Mouse (Mus musculus): ENCODE measurements around the gene Atn1. TPM values are rescaled to one million over a fixed set of nuclear protein-coding genes. Genes with fewer than 3 reads are reported as not detected.
A peak's percentile ranks its signal among the peaks of the same experiment; 100 is the strongest.

The Atn1 gene
- polyA plus RNA-seq, 1 experiment from 2014 or later = 9.3 TPM

DNA sequence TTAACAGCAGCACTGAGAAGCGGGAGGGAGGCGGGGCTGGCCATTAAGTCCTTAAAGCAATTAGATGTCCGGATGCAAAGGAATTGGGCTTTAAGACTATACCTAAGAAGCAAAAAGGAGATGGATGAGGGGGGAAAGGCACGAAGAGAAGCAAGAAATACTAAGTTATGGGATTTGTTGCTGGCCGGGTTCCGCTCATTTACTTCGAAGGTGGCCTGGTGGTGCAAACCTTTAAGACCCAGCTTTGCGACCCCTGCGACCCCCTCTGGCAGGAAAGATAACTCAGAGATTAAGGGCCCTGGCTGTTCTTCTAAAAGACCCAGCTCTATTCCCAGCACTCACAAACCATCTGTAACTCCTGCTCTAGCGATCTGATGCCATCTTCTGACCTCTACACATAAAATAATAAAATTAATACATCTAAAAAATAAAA lies 23.7 kb upstream of the Atn1 start:
- Histone ChIP-seq H3K9ac (ENCODE audit: low read length) (peak overlapping the region; percentile 68), H3K4me3 (ENCODE audit: control insufficient read depth in 1 of 2, insufficient read depth in 1 of 2, low read depth in 1 of 2, low read length in 2 of 2) (peak overlapping the region; percentile 43 to 44), H3K9me3 (ENCODE audit: control insufficient read depth, low read length) (no peaks in the 10 kb centered on the region), H3K27ac (replicated peaks in 1 of 2; ENCODE audit: control insufficient read depth in 1 of 2, insufficient read depth in 1 of 2, low read depth in 2 of 2, low read length in 2 of 2) (no peak overlapping the region), H3K4me2 (ENCODE audit: low read length) (peak overlapping the region; percentile 77), H3K27me3 (ENCODE audit: control insufficient read depth, insufficient read depth, low read length) (peaks cover 21% of the 10 kb centered on the region), H3K36me3 (ENCODE audit: control insufficient read depth, insufficient read depth, low read length) (no peaks in the 10 kb centered on the region), H3K4me1 (ENCODE audit: control insufficient read depth in 2 of 2, insufficient read depth in 2 of 2, low read length in 2 of 2) (peaks cover 7 to 13% of the 10 kb centered on the region in 2 experiments; a peak in 3 of 4 replicates)
- 7% methylated on average over 10 of the region's 10 CpGs for WGBS
- ATAC-seq (ENCODE audit: insufficient number of reproducible peaks, insufficient read depth, low FRiP score, low read depth) = no peak

- H3K4me2 ChIP-seq (ENCODE audit: low read length) = peak within 1 kb of the TSS; percentile 77
- no peak for ATAC-seq (ENCODE audit: insufficient number of reproducible peaks, insufficient read depth, low FRiP score, low read depth)
- peaks cover 7 to 13% of the 10 kb centered on the region in 2 experiments; a peak in 3 of 4 replicates for H3K4me1 ChIP-seq (ENCODE audit: control insufficient read depth in 2 of 2, insufficient read depth in 2 of 2, low read length in 2 of 2)
- peaks cover 21% of the 10 kb centered on the region for H3K27me3 ChIP-seq (ENCODE audit: control insufficient read depth, insufficient read depth, low read length)
- WGBS = 3% methylated on average over 23 of the region's 23 CpGs
- no peaks in the 10 kb centered on the region for H3K36me3 ChIP-seq (ENCODE audit: control insufficient read depth, insufficient read depth, low read length)
- H3K9me3 ChIP-seq (ENCODE audit: control insufficient read depth, low read length) = no peaks in the 10 kb centered on the region
- H3K9ac ChIP-seq (ENCODE audit: low read length) = peak within 1 kb of the TSS; percentile 68
- no peak within 1 kb of the TSS for H3K27ac ChIP-seq (replicated peaks in 1 of 2; ENCODE audit: control insufficient read depth in 1 of 2, insufficient read depth in 1 of 2, low read depth in 2 of 2, low read length in 2 of 2)
- peak within 1 kb of the TSS; percentile 43 to 44 for H3K4me3 ChIP-seq (ENCODE audit: control insufficient read depth in 1 of 2, insufficient read depth in 1 of 2, low read depth in 1 of 2, low read length in 2 of 2)
Measured at GRCm38 (mm10) chr6:124779222-124779983, 23.1 kb upstream of the Atn1 start, which contains the start of gene Lrrc23. Gene Lrrc23, minus strand, starts transcription at chr6:124779727.

- Histone ChIP-seq H3K27ac (replicated peaks in 1 of 2; ENCODE audit: control insufficient read depth in 1 of 2, insufficient read depth in 1 of 2, low read depth in 2 of 2, low read length in 2 of 2) (no peak overlapping the region), H3K9ac (ENCODE audit: low read length) (no peak overlapping the region), H3K27me3 (ENCODE audit: control insufficient read depth, insufficient read depth, low read length) (peaks cover 4% of the 10 kb centered on the region; the same call in 1 of the 2 replicates), H3K4me2 (ENCODE audit: low read length) (no peak overlapping the region), H3K4me1 (ENCODE audit: control insufficient read depth in 2 of 2, insufficient read depth in 2 of 2, low read length in 2 of 2) (peaks cover 21 to 24% of the 10 kb centered on the region in 2 experiments), H3K9me3 (ENCODE audit: control insufficient read depth, low read length) (no peaks in the 10 kb centered on the region), H3K36me3 (ENCODE audit: control insufficient read depth, insufficient read depth, low read length) (no peaks in the 10 kb centered on the region), H3K4me3 (ENCODE audit: control insufficient read depth in 1 of 2, insufficient read depth in 1 of 2, low read depth in 1 of 2, low read length in 2 of 2) (no peak overlapping the region)
- no peak for ATAC-seq (ENCODE audit: insufficient number of reproducible peaks, insufficient read depth, low FRiP score, low read depth)
- WGBS = 75% methylated on average over 15 of the region's 15 CpGs
Measured at GRCm38 (mm10) chr6:124770511-124770910, 14.2 kb upstream of the Atn1 start.

GRCm38 (mm10) chr6:124770013-124770412 lies 13.7 kb upstream of the Atn1 start:
- no peak for ATAC-seq (ENCODE audit: insufficient number of reproducible peaks, insufficient read depth, low FRiP score, low read depth)
- peak overlapping the region in 1 of 2 experiments; percentile 9; a peak in 1 of 4 replicates for H3K27ac ChIP-seq (replicated peaks in 1 of 2; ENCODE audit: control insufficient read depth in 1 of 2, insufficient read depth in 1 of 2, low read depth in 2 of 2, low read length in 2 of 2)
- peak overlapping the region; percentile 91 for H3K4me2 ChIP-seq (ENCODE audit: low read length)
- H3K36me3 ChIP-seq (ENCODE audit: control insufficient read depth, insufficient read depth, low read length) = no peaks in the 10 kb centered on the region
- H3K9ac ChIP-seq (ENCODE audit: low read length) = peak overlapping the region; percentile 71
- H3K4me3 ChIP-seq (ENCODE audit: control insufficient read depth in 1 of 2, insufficient read depth in 1 of 2, low read depth in 1 of 2, low read length in 2 of 2) = peak overlapping the region; percentile 55 to 58; a peak in 3 of 4 replicates
- peaks cover 21 to 24% of the 10 kb centered on the region in 2 experiments for H3K4me1 ChIP-seq (ENCODE audit: control insufficient read depth in 2 of 2, insufficient read depth in 2 of 2, low read length in 2 of 2)
- H3K9me3 ChIP-seq (ENCODE audit: control insufficient read depth, low read length) = no peaks in the 10 kb centered on the region
- H3K27me3 ChIP-seq (ENCODE audit: control insufficient read depth, insufficient read depth, low read length) = peaks cover 4% of the 10 kb centered on the region; the same call in 1 of the 2 replicates
- 19% methylated on average over 7 of the region's 7 CpGs for WGBS

DNA sequence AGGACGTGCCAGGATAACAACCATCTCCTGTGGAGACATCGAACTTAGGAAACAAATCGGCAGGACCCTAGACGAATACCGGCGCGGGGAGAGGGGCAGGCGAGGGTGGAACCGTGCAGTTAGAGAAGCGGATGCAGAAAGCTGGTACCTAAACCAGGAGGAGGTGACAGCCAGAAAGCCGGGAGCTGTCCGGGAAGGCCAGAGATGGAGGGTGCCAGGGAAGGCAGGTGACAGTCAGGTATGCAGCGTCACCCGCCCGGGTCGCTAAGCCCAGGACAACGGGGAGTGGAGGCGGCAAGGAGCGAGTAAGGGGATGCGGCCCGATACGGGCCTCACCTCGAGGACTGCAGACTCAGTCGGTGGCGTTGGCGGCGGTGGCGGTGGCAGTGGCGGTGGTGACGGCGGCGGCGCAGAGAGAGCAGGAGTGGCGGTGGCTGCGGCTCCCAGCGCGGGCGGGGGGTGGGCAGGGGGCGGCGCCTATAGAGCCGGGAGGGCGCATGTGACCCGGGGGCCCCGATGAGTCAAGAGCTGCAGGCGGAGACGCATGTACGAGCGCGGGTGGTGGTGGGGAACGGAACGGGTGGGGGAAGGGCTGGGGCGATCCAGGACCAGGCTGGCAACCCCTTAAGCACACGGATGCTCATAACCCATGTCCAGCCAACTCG lies 12.9 kb upstream of the Atn1 start, which contains the start of gene Eno2:
Gene Eno2 (minus strand): TSS at position 573 of the 665 bp plus-strand sequence.
- Histone ChIP-seq H3K9me3 (ENCODE audit: control insufficient read depth, low read length) (no peaks in the 10 kb centered on the region), H3K9ac (ENCODE audit: low read length) (peak within 1 kb of the TSS; percentile 71), H3K4me2 (ENCODE audit: low read length) (peak within 1 kb of the TSS; percentile 91), H3K27ac (replicated peaks in 1 of 2; ENCODE audit: control insufficient read depth in 1 of 2, insufficient read depth in 1 of 2, low read depth in 2 of 2, low read length in 2 of 2) (peak within 1 kb of the TSS in 1 of 2 experiments; percentile 9; a peak in 1 of 4 replicates), H3K27me3 (ENCODE audit: control insufficient read depth, insufficient read depth, low read length) (peaks cover 4% of the 10 kb centered on the region; the same call in 1 of the 2 replicates), H3K4me1 (ENCODE audit: control insufficient read depth in 2 of 2, insufficient read depth in 2 of 2, low read length in 2 of 2) (peaks cover 21 to 24% of the 10 kb centered on the region in 2 experiments), H3K36me3 (ENCODE audit: control insufficient read depth, insufficient read depth, low read length) (no peaks in the 10 kb centered on the region), H3K4me3 (ENCODE audit: control insufficient read depth in 1 of 2, insufficient read depth in 1 of 2, low read depth in 1 of 2, low read length in 2 of 2) (peak within 1 kb of the TSS; percentile 55 to 58)
- under 1% methylated on average over 54 of the region's 54 CpGs for WGBS
- ATAC-seq (ENCODE audit: insufficient number of reproducible peaks, insufficient read depth, low FRiP score, low read depth) = peak; percentile 71

GRCm38 (mm10) chr6:124768704-124769044 lies 12.3 kb upstream of the Atn1 start:
- Histone ChIP-seq H3K27me3 (ENCODE audit: control insufficient read depth, insufficient read depth, low read length) (peaks cover 4% of the 10 kb centered on the region; the same call in 1 of the 2 replicates), H3K4me1 (ENCODE audit: control insufficient read depth in 2 of 2, insufficient read depth in 2 of 2, low read length in 2 of 2) (peaks cover 21 to 24% of the 10 kb centered on the region in 2 experiments), H3K27ac (replicated peaks in 1 of 2; ENCODE audit: control insufficient read depth in 1 of 2, insufficient read depth in 1 of 2, low read depth in 2 of 2, low read length in 2 of 2) (no peak overlapping the region), H3K4me2 (ENCODE audit: low read length) (peak overlapping the region; percentile 91), H3K9ac (ENCODE audit: low read length) (peak overlapping the region; percentile 71), H3K36me3 (ENCODE audit: control insufficient read depth, insufficient read depth, low read length) (no peaks in the 10 kb centered on the region), H3K4me3 (ENCODE audit: control insufficient read depth in 1 of 2, insufficient read depth in 1 of 2, low read depth in 1 of 2, low read length in 2 of 2) (peak overlapping the region; percentile 55 to 58), H3K9me3 (ENCODE audit: control insufficient read depth, low read length) (no peaks in the 10 kb centered on the region)
- ATAC-seq (ENCODE audit: insufficient number of reproducible peaks, insufficient read depth, low FRiP score, low read depth) = no peak
- 9% methylated on average over 9 of the region's 9 CpGs for WGBS

GRCm38 (mm10) chr6:124767920-124768703 lies 11.8 kb upstream of the Atn1 start:
- H3K9ac ChIP-seq (ENCODE audit: low read length) = 0 out of 2 replicates have a peak overlapping the region, but pooled peaks have one; percentile 16
- H3K9me3 ChIP-seq (ENCODE audit: control insufficient read depth, low read length) = no peaks in the 10 kb centered on the region
- H3K4me1 ChIP-seq (ENCODE audit: control insufficient read depth in 2 of 2, insufficient read depth in 2 of 2, low read length in 2 of 2) = peaks cover 21 to 24% of the 10 kb centered on the region in 2 experiments
- peak overlapping the region; percentile 91 for H3K4me2 ChIP-seq (ENCODE audit: low read length)
- no peaks in the 10 kb centered on the region for H3K36me3 ChIP-seq (ENCODE audit: control insufficient read depth, insufficient read depth, low read length)
- H3K4me3 ChIP-seq (ENCODE audit: control insufficient read depth in 1 of 2, insufficient read depth in 1 of 2, low read depth in 1 of 2, low read length in 2 of 2) = peak overlapping the region; percentile 55 to 58; a peak in 3 of 4 replicates
- 27% methylated on average over 19 of the region's 19 CpGs for WGBS
- peaks cover 4% of the 10 kb centered on the region; the same call in 1 of the 2 replicates for H3K27me3 ChIP-seq (ENCODE audit: control insufficient read depth, insufficient read depth, low read length)
- H3K27ac ChIP-seq (replicated peaks in 1 of 2; ENCODE audit: control insufficient read depth in 1 of 2, insufficient read depth in 1 of 2, low read depth in 2 of 2, low read length in 2 of 2) = 0 out of 4 replicates have a peak overlapping the region, but pooled peaks of 1 of the 2 experiments have one; percentile 6
- peak; percentile 33; the same call in 1 of the 2 replicates for ATAC-seq (ENCODE audit: insufficient number of reproducible peaks, insufficient read depth, low FRiP score, low read depth)
